Mouse (Mus musculus): ENCODE results near the gene Glp1r. TPM values are rescaled to one million over a fixed set of nuclear protein-coding genes. Genes with fewer than 3 reads are reported as not detected.
A peak's percentile ranks its signal among the peaks of the same experiment; 100 is the strongest.

Glp1r gene
- 1 to 10 TPM in 1 of 2 experiments, under 1 TPM in 1; 0.37 to 2.9 TPM for total RNA-seq (2021)
- long read RNA-seq, experiment 1, result 0 reads
- long read RNA-seq, experiment 2, full-length matches to known transcripts, result 1 of 1 reads
- long read RNA-seq, experiment 2, partial matches to known transcripts, result 0 of 1 reads
- long read RNA-seq, experiment 2, other reads (novel, unspliced or antisense), result 0 of 1 reads

- no peak for DNase-seq (ENCODE audit: low spot score in 2 of 2)
Measured at GRCm38 (mm10) chr17:30901627-30902026, at the start of gene Glp1r. TSS of gene Glp1r (plus strand) at chr17:30901817.

- no peak for DNase-seq (ENCODE audit: low spot score in 2 of 2)
Measured at GRCm38 (mm10) chr17:30852345-30852744, 49.3 kb upstream of the Glp1r start.

GRCm38 (mm10) chr17:30857347-30857746 is 44.3 kb upstream of the Glp1r start:
- no peak for DNase-seq (ENCODE audit: low spot score in 2 of 2)

- DNase-seq (ENCODE audit: low spot score in 2 of 2), result no peak
Measured at GRCm38 (mm10) chr17:30858586-30859259, 42.9 kb upstream of the Glp1r start.

- no peak for DNase-seq (ENCODE audit: low spot score in 2 of 2)
Measured at GRCm38 (mm10) chr17:30859989-30860585, 41.5 kb upstream of the Glp1r start.

- no peak for DNase-seq (ENCODE audit: low spot score in 2 of 2)
Measured at GRCm38 (mm10) chr17:30860606-30861005, 41.0 kb upstream of the Glp1r start.

- DNase-seq (ENCODE audit: low spot score in 2 of 2), result no peak
Measured at GRCm38 (mm10) chr17:30866281-30866680, 35.3 kb upstream of the Glp1r start.

- no peak for DNase-seq (ENCODE audit: low spot score in 2 of 2)
Measured at GRCm38 (mm10) chr17:30866966-30867365, 34.7 kb upstream of the Glp1r start.

- no peak for DNase-seq (ENCODE audit: low spot score in 2 of 2)
Measured at GRCm38 (mm10) chr17:30871040-30871439, 30.6 kb upstream of the Glp1r start.

- no peak for DNase-seq (ENCODE audit: low spot score in 2 of 2)
Measured at GRCm38 (mm10) chr17:30874276-30874675, 27.3 kb upstream of the Glp1r start.

GRCm38 (mm10) chr17:30877456-30877855 is 24.2 kb upstream of the Glp1r start:
- DNase-seq (ENCODE audit: low spot score in 2 of 2), result no peak

GRCm38 (mm10) chr17:30878626-30879025 is 23.0 kb upstream of the Glp1r start:
- no peak for DNase-seq (ENCODE audit: low spot score in 2 of 2)

- no peak for DNase-seq (ENCODE audit: low spot score in 2 of 2)
Measured at GRCm38 (mm10) chr17:30880391-30880790, 21.2 kb upstream of the Glp1r start.

GRCm38 (mm10) chr17:30881001-30881400 is 20.6 kb upstream of the Glp1r start:
- no peak for DNase-seq (ENCODE audit: low spot score in 2 of 2)

- DNase-seq (ENCODE audit: low spot score in 2 of 2), result no peak
Measured at GRCm38 (mm10) chr17:30882206-30882605, 19.4 kb upstream of the Glp1r start.

- no peak for DNase-seq (ENCODE audit: low spot score in 2 of 2)
Measured at GRCm38 (mm10) chr17:30883534-30883933, 18.1 kb upstream of the Glp1r start.

- DNase-seq (ENCODE audit: low spot score in 2 of 2), result no peak
Measured at GRCm38 (mm10) chr17:30892086-30892485, 9.5 kb upstream of the Glp1r start.

GRCm38 (mm10) chr17:30892730-30893129 is 8.9 kb upstream of the Glp1r start:
- no peak for DNase-seq (ENCODE audit: low spot score in 2 of 2)

- DNase-seq (ENCODE audit: low spot score in 2 of 2), result no peak
Measured at GRCm38 (mm10) chr17:30897075-30897474, 4.5 kb upstream of the Glp1r start.

GRCm38 (mm10) chr17:30904096-30904495 is 2.5 kb downstream of the Glp1r start:
- no peak for DNase-seq (ENCODE audit: low spot score in 2 of 2)

GRCm38 (mm10) chr17:30907577-30907976 is 6.0 kb downstream of the Glp1r start:
- no peak for DNase-seq (ENCODE audit: low spot score in 2 of 2)

- DNase-seq (ENCODE audit: low spot score in 2 of 2), result peak in 1 of 2 experiments; percentile 21
Measured at GRCm38 (mm10) chr17:30910866-30911731, 9.5 kb downstream of the Glp1r start.

All from adrenal gland, postnatal 4 days (tissue).